Mouse (Mus musculus): ENCODE results near the gene Kat2b. TPM values are rescaled to one million over a fixed set of nuclear protein-coding genes. Genes with fewer than 3 reads are reported as not detected.

The Kat2b gene
- total RNA-seq, 1 experiment: 25.1 TPM

DNA sequence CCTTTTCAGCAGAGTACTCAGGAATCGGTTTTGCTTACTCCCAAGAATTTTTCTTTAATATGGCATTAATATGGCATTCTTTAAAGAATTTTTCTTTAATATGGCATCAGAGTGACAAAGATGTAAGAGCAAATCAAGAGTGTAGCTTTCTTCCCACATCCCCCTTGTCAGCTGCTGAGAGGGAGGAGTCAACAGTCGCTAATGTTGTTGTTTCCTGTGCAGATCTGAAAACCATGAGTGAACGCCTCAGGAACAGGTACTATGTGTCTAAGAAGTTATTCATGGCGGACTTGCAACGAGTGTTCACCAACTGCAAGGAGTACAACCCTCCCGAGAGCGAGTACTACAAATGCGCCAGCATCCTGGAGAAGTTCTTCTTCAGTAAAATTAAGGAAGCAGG lies 103.8 kb downstream of the Kat2b start:
- H3K36me3 ChIP-seq (ENCODE audit: control insufficient read depth, insufficient read depth, low read length, poor library complexity, severe bottlenecking): peaks cover 17% of the 10 kb centered on the region
- no peak for TF ChIP-seq HCFC1 (IDR thresholded peaks at IDR 0.05; ENCODE audit: borderline replicate concordance, insufficient read depth, low read length)
- no peak for TF ChIP-seq CHD2 (IDR thresholded peaks at IDR 0.05; ENCODE audit: low read depth, low read length)
- no peak for TF ChIP-seq ZC3H11A (IDR thresholded peaks at IDR 0.05; ENCODE audit: borderline replicate concordance, low read depth, low read length)
- no peak for TF ChIP-seq ZNF384 (IDR thresholded peaks at IDR 0.05; ENCODE audit: low read depth, low read length)
- H3K4me1 ChIP-seq (ENCODE audit: control insufficient read depth in 2 of 2, insufficient read depth in 2 of 2, low read length in 2 of 2, poor library complexity in 1 of 2): peaks cover 0 to 1% of the 10 kb centered on the region in 2 experiments; a peak in 1 of 4 replicates
- H3K27ac ChIP-seq (ENCODE audit: insufficient read depth, low read depth, low read length, poor library complexity, severe bottlenecking): no peak overlapping the region
- no peak for DNase-seq (ENCODE audit: low read depth, low spot score)
- no peak overlapping the region for H3K9ac ChIP-seq (ENCODE audit: insufficient read depth, low read depth, low read length, poor library complexity, severe bottlenecking)
- in situ Hi-C loops (cut with MboI; ENCODE audit: low sequenced_read_pairs in 2 of 2, unreplicated experiment in 2 of 2): no loop called here
- no peaks in the 10 kb centered on the region for H3K9me3 ChIP-seq (ENCODE audit: control insufficient read depth, insufficient read depth, low read depth, low read length)
- no peak overlapping the region for H3K4me3 ChIP-seq (ENCODE audit: insufficient read depth in 1 of 2, low read depth in 1 of 2, low read length in 2 of 2, poor library complexity in 1 of 2, severe bottlenecking in 1 of 2)

DNA sequence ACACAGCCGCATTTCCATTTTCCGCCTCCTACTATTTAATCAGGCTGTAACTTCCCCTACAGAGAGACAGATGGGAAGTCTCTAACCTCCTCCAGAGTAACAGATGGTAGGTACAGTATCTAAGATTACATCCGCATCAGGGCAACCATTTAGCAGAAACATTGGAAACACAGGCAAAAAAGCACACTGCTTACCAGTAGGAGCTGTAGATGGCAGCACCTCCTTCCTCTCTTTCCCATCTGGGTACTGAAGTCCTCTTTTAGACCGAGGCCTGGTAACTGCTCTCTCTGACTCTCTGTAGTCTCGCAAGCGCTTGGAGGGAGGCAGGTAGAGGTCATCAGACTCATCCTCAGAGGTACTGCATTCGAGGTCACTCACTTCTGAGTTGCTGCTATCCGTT lies 112.1 kb downstream of the Kat2b start:
- Histone ChIP-seq H3K4me3 (ENCODE audit: insufficient read depth in 1 of 2, low read depth in 1 of 2, low read length in 2 of 2, poor library complexity in 1 of 2, severe bottlenecking in 1 of 2) (no peak overlapping the region), H3K9me3 (ENCODE audit: control insufficient read depth, insufficient read depth, low read depth, low read length) (no peaks in the 10 kb centered on the region), H3K4me1 (ENCODE audit: control insufficient read depth in 2 of 2, insufficient read depth in 2 of 2, low read length in 2 of 2, poor library complexity in 1 of 2) (peaks cover 0 to 4% of the 10 kb centered on the region in 2 experiments; a peak in 1 of 4 replicates), H3K9ac (ENCODE audit: insufficient read depth, low read depth, low read length, poor library complexity, severe bottlenecking) (no peak overlapping the region), H3K27ac (ENCODE audit: insufficient read depth, low read depth, low read length, poor library complexity, severe bottlenecking) (no peak overlapping the region), H3K36me3 (ENCODE audit: control insufficient read depth, insufficient read depth, low read length, poor library complexity, severe bottlenecking) (peaks cover 33% of the 10 kb centered on the region)
- DNase-seq (ENCODE audit: low read depth, low spot score): no peak
- TF ChIP-seq MAFK (IDR thresholded peaks at IDR 0.05; ENCODE audit: insufficient read depth, low read depth, low read length) (no peak), HCFC1 (IDR thresholded peaks at IDR 0.05; ENCODE audit: borderline replicate concordance, insufficient read depth, low read length) (no peak), CHD2 (IDR thresholded peaks at IDR 0.05; ENCODE audit: low read depth, low read length) (no peak), ZC3H11A (IDR thresholded peaks at IDR 0.05; ENCODE audit: borderline replicate concordance, low read depth, low read length) (no peak), ZNF384 (IDR thresholded peaks at IDR 0.05; ENCODE audit: low read depth, low read length) (no peak)
- in situ Hi-C loops (cut with MboI; ENCODE audit: low sequenced_read_pairs in 2 of 2, unreplicated experiment in 2 of 2): no loop called here

DNA sequence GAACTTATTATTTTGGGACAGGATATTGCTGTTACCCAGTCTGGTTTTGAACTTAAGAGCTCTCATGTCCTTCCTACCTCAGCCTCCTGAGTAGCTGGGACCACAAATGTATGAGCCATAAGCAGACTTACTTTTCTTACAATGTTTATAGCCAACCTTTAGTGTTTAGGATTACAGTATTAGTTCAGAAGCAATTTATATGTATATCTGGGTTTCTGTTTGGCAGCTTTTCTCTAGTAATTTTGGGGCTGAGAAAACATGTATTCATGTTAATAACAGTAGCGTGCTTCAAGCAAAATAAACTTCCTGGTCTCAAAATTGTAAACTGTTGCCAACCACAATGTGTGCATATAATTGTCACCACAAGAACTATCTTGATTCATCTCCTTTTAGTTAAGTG lies 121.7 kb downstream of the Kat2b start:
- Histone ChIP-seq H3K9me3 (ENCODE audit: control insufficient read depth, insufficient read depth, low read depth, low read length) (no peaks in the 10 kb centered on the region), H3K36me3 (ENCODE audit: control insufficient read depth, insufficient read depth, low read length, poor library complexity, severe bottlenecking) (peaks cover 14% of the 10 kb centered on the region), H3K27ac (ENCODE audit: insufficient read depth, low read depth, low read length, poor library complexity, severe bottlenecking) (no peak overlapping the region), H3K4me1 (ENCODE audit: control insufficient read depth in 2 of 2, insufficient read depth in 2 of 2, low read length in 2 of 2, poor library complexity in 1 of 2) (peaks cover 0 to 2% of the 10 kb centered on the region in 2 experiments; a peak in 2 of 4 replicates), H3K9ac (ENCODE audit: insufficient read depth, low read depth, low read length, poor library complexity, severe bottlenecking) (peak overlapping the region; percentile 64; the same call in 1 of the 2 replicates), H3K4me3 (ENCODE audit: insufficient read depth in 1 of 2, low read depth in 1 of 2, low read length in 2 of 2, poor library complexity in 1 of 2, severe bottlenecking in 1 of 2) (peak overlapping the region; percentile 81 to 93)
- in situ Hi-C loops (cut with MboI; ENCODE audit: low sequenced_read_pairs in 2 of 2, unreplicated experiment in 2 of 2): no loop called here
- DNase-seq (ENCODE audit: low read depth, low spot score): no peak
- no peak for TF ChIP-seq ZC3H11A (IDR thresholded peaks at IDR 0.05; ENCODE audit: borderline replicate concordance, low read depth, low read length)
- no peak for TF ChIP-seq ZNF384 (IDR thresholded peaks at IDR 0.05; ENCODE audit: low read depth, low read length)
- TF ChIP-seq CHD2 (IDR thresholded peaks at IDR 0.05; ENCODE audit: low read depth, low read length): no peak
- TF ChIP-seq MAFK (IDR thresholded peaks at IDR 0.05; ENCODE audit: insufficient read depth, low read depth, low read length): no peak
- TF ChIP-seq HCFC1 (IDR thresholded peaks at IDR 0.05; ENCODE audit: borderline replicate concordance, insufficient read depth, low read length): no peak

DNA sequence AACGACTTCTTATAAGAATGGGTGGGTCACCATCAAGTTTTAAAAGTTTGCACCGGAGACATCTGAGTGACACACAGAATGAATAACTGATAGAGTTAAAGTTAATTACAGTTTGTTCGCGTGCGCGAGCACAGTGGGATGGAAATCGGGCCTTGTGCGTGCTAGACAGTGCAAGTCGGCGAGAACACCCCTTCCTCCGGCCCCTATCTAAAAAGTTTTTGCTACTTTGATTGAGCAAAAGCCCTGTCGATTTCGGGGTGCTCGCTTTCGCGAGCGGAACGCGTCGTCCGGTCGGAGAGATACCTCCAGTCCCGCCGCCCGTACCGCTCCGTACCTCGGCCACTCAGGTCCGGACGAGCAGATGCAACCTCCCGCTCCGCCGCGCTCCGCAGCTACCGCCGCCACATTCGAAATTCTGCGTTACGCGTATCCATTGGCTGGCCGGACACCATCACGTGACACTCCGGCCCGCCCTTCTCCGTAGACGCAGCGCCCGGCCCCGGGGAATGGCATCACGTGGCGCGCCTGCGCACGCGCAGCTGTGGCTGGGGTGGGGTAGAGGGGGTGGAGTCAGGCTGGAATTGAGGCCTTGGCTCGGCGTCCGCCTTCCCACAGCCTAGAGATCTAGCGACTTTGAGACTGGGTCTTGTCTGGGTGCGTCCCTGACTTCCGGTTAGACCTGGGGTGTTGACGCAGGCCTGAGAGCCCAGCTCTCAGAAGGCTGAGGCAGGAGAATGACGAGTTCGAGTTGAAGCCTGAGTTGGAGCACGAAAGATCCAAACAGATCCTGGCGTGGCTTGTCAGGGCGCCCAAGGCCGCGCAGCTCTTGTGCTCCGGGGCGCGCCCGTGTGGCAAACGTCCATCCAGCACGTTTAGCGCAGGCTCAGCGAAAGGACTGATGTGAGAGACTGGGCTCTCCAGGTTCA lies 122.5 kb downstream of the Kat2b start, which contains the start of gene Sgo1:
Gene Sgo1, minus strand, starts transcription at position 457 of the 926 bp plus-strand sequence.
- H3K9me3 ChIP-seq (ENCODE audit: control insufficient read depth, insufficient read depth, low read depth, low read length): no peaks in the 10 kb centered on the region
- DNase-seq (ENCODE audit: low read depth, low spot score): peak; percentile 95
- in situ Hi-C loops (cut with MboI; ENCODE audit: low sequenced_read_pairs in 2 of 2, unreplicated experiment in 2 of 2): no loop called here
- H3K4me3 ChIP-seq (ENCODE audit: insufficient read depth in 1 of 2, low read depth in 1 of 2, low read length in 2 of 2, poor library complexity in 1 of 2, severe bottlenecking in 1 of 2): peak within 1 kb of the TSS; percentile 81 to 93
- peak within 1 kb of the TSS; percentile 89 for H3K27ac ChIP-seq (ENCODE audit: insufficient read depth, low read depth, low read length, poor library complexity, severe bottlenecking)
- peaks cover 8% of the 10 kb centered on the region for H3K36me3 ChIP-seq (ENCODE audit: control insufficient read depth, insufficient read depth, low read length, poor library complexity, severe bottlenecking)
- no peak for TF ChIP-seq CHD2 (IDR thresholded peaks at IDR 0.05; ENCODE audit: low read depth, low read length)
- TF ChIP-seq MAFK (IDR thresholded peaks at IDR 0.05; ENCODE audit: insufficient read depth, low read depth, low read length): 0 out of 2 replicates have a peak, but pooled peaks have one; percentile 34
- TF ChIP-seq ZNF384 (IDR thresholded peaks at IDR 0.05; ENCODE audit: low read depth, low read length): no peak
- peak; percentile 55; the same call in 1 of the 2 replicates for TF ChIP-seq HCFC1 (IDR thresholded peaks at IDR 0.05; ENCODE audit: borderline replicate concordance, insufficient read depth, low read length)
- no peak for TF ChIP-seq ZC3H11A (IDR thresholded peaks at IDR 0.05; ENCODE audit: borderline replicate concordance, low read depth, low read length)
- H3K9ac ChIP-seq (ENCODE audit: insufficient read depth, low read depth, low read length, poor library complexity, severe bottlenecking): peak within 1 kb of the TSS; percentile 91
- peaks cover 0 to 2% of the 10 kb centered on the region in 2 experiments; a peak in 2 of 4 replicates for H3K4me1 ChIP-seq (ENCODE audit: control insufficient read depth in 2 of 2, insufficient read depth in 2 of 2, low read length in 2 of 2, poor library complexity in 1 of 2)
